Mouse (Mus musculus) thymus, adult 2 months (tissue): ENCODE data around the gene Gtf2a1. TPM values are rescaled to one million over a fixed set of nuclear protein-coding genes. Genes with fewer than 3 reads are reported as not detected.

ENCODE experiments used
- DNase-seq: peaks from one replicate; pipeline ENCODE4 v3.0.0; 2021
- H3K27ac ChIP-seq: fragments of 200-500 bp; 2 replicates; pipeline ENCODE4 v1.5.1; 2012; ENCODE audit warnings: low read length, control low read depth; ENCODE audit not compliant: control insufficient read depth, insufficient read depth
- H3K27me3 ChIP-seq: fragments of 200-500 bp; 2 replicates; pipeline ENCODE4 v1.6.1; 2012; ENCODE audit warnings: mild to moderate bottlenecking, low read length, moderate library complexity, mixed read lengths; ENCODE audit not compliant: control insufficient read depth, insufficient read depth
- H3K36me3 ChIP-seq: fragments of 200-500 bp; 2 replicates; pipeline ENCODE4 v1.6.1; 2012; ENCODE audit warnings: mild to moderate bottlenecking, low read length, moderate library complexity; ENCODE audit not compliant: control insufficient read depth, insufficient read depth
- H3K4me1 ChIP-seq: fragments of 200-500 bp; replicated peaks from 2 replicates; pipeline ENCODE4 v1.6.1; 2012; ENCODE audit warnings: low read length; ENCODE audit not compliant: control insufficient read depth, insufficient read depth
- H3K4me3 ChIP-seq: fragments of 200-500 bp; 2 replicates; pipeline ENCODE4 v1.5.1; 2012; ENCODE audit warnings: mild to moderate bottlenecking, low read length, control low read depth, moderate library complexity; ENCODE audit not compliant: control insufficient read depth, insufficient read depth
- CTCF ChIP-seq: fragments of 200-500 bp; IDR thresholded peaks from 2 replicates; pipeline ENCODE4 v1.5.1; 2012; ENCODE audit warnings: mild to moderate bottlenecking, control low read depth, low read length, moderate library complexity, borderline replicate concordance; ENCODE audit not compliant: control insufficient read depth, poor library complexity, insufficient read depth; ENCODE audit errors: extremely low read depth
- POLR2A ChIP-seq: fragments of 200-500 bp; IDR thresholded peaks from 2 replicates; pipeline ENCODE4 v1.6.1; 2012; ENCODE audit warnings: mild to moderate bottlenecking, low read length, control low read depth, moderate library complexity; ENCODE audit not compliant: control insufficient read depth, poor library complexity, insufficient read depth; ENCODE audit errors: extremely low read depth
- WGBS: fragments of 180-500 bp; shearing (Covaris S2); methylation state at CpG from one replicate; pipeline ENCODE4 v1.1.7; 2018; 5-methylcytosine and 5-hydroxymethylcytosine counted together
- polyA plus RNA-seq: library from polyadenylated mRNA; depleted of rRNA; stranded (reverse); fragments of >200 nt; gene quantifications from 2 replicates; pipeline ENCODE4 v1.2.3, GENCODE M21; 2012; rRNA removed

Gene Gtf2a1
- 16.3 and 20.1 TPM in 2 replicates for polyA plus RNA-seq

DNA sequence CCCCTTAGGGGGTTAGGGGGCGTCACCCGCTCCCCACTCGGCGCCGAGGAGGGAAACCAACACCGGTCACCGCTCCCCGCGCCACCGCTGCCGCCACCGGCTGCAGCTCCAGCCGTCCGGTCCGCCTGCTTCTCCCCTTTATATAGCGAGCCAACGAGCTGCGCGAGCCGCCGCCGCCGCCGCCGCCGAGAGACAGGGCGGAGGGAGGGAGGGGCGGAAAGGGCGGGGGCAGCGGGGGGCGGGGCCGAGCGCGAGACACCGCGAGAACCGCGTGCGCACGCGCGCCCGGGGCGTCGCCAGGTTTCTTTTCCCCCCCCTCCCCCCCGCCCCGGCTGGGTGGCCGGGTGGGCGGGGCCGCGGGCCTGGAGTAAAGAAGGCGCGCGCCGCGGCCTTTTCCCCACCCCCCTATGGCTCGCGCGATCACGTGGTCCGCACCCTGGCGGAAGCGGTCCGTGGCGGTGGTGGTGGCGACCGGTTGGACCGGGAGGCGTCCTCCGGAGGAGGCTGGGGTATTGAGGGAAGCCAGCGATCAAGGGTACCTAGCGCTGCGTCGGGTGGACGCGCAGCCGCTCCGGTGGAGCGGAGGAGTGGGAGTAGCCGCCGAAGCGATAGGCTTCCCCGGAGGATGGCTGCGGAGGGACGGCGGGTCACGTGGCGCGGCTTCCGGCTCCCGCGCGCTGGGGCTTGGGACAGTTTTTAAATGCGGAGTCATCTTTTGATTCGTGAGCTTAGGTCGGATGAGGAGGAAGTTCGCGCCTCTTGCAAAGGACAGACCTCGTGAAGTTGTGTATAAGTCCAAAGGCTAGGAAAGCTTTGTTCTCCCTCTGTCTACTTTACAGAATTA is at the start of gene Gtf2a1:
Gene Gtf2a1 (minus strand): TSS at position 641 of the 844 bp plus-strand sequence.
- peaks cover 2% of the 10 kb centered on the region for H3K4me1 ChIP-seq
- peak within 1 kb of the TSS; percentile 99 for H3K27ac ChIP-seq
- H3K4me3 ChIP-seq: peak within 1 kb of the TSS; percentile 94
- under 1% methylated on average over 99 of the region's 99 CpGs for WGBS
- peak; percentile 100 for TF ChIP-seq POLR2A
- TF ChIP-seq CTCF: peak; percentile 21; the same call in 1 of the 2 replicates
- H3K27me3 ChIP-seq: no peaks in the 10 kb centered on the region
- peak; percentile 94 for DNase-seq
- H3K36me3 ChIP-seq: peaks cover 2% of the 10 kb centered on the region; the same call in 1 of the 2 replicates

DNA sequence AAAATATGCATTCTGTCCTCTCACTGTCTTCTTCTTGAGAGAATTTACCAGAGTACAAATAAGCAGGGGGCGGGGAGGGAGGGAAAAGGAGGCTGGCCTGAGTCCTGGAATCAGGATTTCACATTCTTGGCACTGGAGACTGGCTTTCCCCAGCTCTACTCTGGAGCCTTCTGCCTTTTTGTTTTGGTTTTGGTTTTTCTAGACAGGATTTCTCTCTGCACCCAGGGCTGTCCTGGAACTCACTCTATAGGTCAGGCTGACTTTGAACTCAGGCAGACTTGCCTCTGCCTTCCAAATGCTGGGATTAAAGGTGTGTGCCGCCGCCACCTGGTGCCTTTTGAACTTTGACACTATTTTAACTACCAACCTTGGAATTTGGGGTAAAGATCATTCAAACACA is 48.1 kb upstream of the Gtf2a1 start:
- WGBS: 91% methylated on average over 3 of the region's 3 CpGs
- Histone ChIP-seq H3K4me1 (peaks cover 2% of the 10 kb centered on the region; the same call in 1 of the 2 replicates), H3K36me3 (no peaks in the 10 kb centered on the region), H3K27ac (no peak overlapping the region), H3K27me3 (no peaks in the 10 kb centered on the region), H3K4me3 (no peak overlapping the region)
- no peak for DNase-seq
- TF ChIP-seq CTCF: no peak
- no peak for TF ChIP-seq POLR2A

DNA sequence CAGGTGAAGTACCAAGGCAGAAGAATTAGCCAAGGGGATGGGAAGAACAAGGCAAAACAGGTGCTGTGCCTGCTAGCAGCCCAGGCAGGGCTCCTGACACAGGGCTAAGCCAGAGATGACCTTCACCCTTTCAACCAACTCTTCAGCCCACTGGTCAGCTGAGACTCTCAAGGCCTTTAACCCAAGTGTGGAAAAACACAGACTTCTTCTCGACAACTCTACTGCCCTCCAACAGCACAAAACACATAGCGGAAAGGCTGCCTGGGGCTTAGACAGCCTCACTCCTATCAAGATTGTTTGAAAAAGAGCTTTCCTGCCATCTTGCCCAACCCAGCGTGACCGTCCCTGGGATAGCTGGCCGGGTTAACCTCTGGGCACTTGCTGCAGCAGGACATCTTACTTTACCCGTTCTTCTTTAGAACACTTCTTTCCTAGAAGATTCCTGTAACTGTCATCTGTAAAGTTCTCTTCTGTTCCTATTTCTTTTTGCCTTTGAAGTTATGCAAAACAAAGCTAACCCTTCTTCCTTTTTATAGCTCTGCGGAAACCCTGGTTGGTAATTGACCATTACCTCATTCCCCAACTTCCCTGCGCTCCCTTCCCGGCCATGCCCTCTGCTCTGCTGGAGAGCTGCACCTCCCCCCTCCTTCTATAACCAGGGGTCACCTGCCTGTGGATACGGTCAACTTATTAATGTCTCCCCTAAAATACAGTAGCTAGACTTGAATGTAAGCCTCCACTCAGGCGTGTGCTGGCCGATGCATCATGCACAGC is 47.0 kb upstream of the Gtf2a1 start:
- Histone ChIP-seq H3K27ac (no peak overlapping the region), H3K4me3 (no peak overlapping the region), H3K4me1 (no peaks in the 10 kb centered on the region), H3K36me3 (no peaks in the 10 kb centered on the region), H3K27me3 (no peaks in the 10 kb centered on the region)
- 76% methylated on average over 12 of the region's 12 CpGs for whole genome bisulfite sequencing
- TF ChIP-seq CTCF (no peak), POLR2A (no peak)
- no peak for DNase-seq

DNA sequence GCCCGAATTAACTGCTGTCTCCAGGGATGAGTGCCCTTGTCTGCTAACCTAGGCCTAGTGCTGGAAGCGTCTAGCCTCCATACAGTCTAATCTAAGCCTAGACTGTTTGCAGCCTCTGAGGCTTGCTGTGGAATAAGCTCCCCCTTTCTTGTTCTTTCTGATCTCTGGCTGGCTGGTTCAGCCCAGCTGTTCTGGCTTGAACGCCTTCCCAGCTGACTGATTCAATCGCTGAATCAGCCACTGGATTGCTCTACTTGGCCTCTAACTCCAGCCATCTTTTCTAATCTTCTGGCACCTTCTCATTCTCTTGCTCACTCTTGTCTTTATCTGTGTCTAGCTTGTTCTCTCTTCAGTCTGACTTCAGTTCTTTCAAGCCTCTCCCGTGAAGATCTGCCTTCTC is 36.2 kb upstream of the Gtf2a1 start:
- H3K27me3 ChIP-seq: no peaks in the 10 kb centered on the region
- TF ChIP-seq CTCF (no peak), POLR2A (no peak)
- no peaks in the 10 kb centered on the region for H3K4me1 ChIP-seq
- no peaks in the 10 kb centered on the region for H3K36me3 ChIP-seq
- H3K4me3 ChIP-seq: no peak overlapping the region
- no peak overlapping the region for H3K27ac ChIP-seq
- 92% methylated on average over 5 of the region's 5 CpGs for WGBS
- DNase-seq: no peak

GRCm38 (mm10) chr12:91625013-91625412 is 34.7 kb upstream of the Gtf2a1 start:
- WGBS: 74% methylated on average over 1 of the region's 1 CpGs
- no peak for TF ChIP-seq CTCF
- TF ChIP-seq POLR2A: no peak
- Histone ChIP-seq H3K4me3 (no peak overlapping the region), H3K27me3 (no peaks in the 10 kb centered on the region), H3K27ac (no peak overlapping the region), H3K36me3 (no peaks in the 10 kb centered on the region), H3K4me1 (no peaks in the 10 kb centered on the region)
- DNase-seq: peak; percentile 35

DNA sequence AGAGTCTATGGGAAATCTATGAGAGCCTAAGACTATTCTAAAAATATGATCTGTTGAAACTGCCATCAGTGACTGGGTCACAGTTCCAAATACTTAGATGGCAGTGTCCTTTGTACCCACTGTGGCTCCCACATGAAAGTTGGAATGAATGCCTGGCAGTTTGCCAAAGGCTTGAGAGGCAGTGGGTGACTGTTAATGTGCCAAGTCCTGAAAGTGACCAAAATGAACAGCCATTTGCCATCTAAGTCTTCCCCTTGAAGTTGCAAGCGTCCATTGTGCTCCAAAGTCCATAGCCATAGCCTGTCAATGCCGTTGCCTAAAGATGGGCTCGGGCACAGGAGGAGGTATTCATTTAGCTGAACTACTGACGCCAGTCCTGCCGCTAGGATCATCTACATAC is 19.1 kb upstream of the Gtf2a1 start:
- Histone ChIP-seq H3K4me1 (no peaks in the 10 kb centered on the region), H3K36me3 (no peaks in the 10 kb centered on the region), H3K27ac (no peak overlapping the region), H3K27me3 (no peaks in the 10 kb centered on the region), H3K4me3 (no peak overlapping the region)
- no peak for DNase-seq
- TF ChIP-seq CTCF (no peak), POLR2A (no peak)
- 97% methylated on average over 5 of the region's 5 CpGs for WGBS

DNA sequence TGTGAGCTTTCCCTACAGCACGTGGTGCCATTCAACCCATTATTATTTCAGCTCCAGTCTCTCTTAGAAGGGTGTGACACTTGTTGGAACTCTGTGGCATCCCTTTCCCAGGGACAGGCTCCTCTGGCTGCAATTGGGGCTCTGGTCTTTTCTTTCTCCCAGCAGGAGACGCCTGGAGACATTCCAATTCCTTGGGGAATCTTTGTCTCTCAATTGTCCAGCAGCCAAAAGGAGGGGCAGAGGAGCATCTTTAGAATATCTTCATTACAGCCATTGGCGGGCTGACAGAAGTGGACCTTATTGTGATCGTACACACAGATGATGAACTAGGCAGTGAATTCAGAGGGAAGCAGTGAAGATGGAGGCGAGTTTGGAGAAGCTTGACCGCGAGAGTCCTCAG is 17.4 kb upstream of the Gtf2a1 start:
- WGBS: 83% methylated on average over 7 of the region's 7 CpGs

More for the DNA sequence above, 17.4 kb upstream of the Gtf2a1 start:
- no peak overlapping the region for H3K4me3 ChIP-seq
- no peak overlapping the region for H3K27ac ChIP-seq
- no peaks in the 10 kb centered on the region for H3K27me3 ChIP-seq
- no peak for TF ChIP-seq POLR2A
- TF ChIP-seq CTCF: no peak
- no peak for DNase-seq
- no peaks in the 10 kb centered on the region for H3K4me1 ChIP-seq
- H3K36me3 ChIP-seq: no peaks in the 10 kb centered on the region
